Mouse (Mus musculus): ENCODE data around the gene Cyb5r2. TPM values are rescaled to one million over a fixed set of nuclear protein-coding genes. Genes with fewer than 3 reads are reported as not detected.
A peak's percentile ranks its signal among the peaks of the same experiment; 100 is the strongest.

Gene Cyb5r2
- total and polyA plus RNA-seq, 3 experiments: 0.17 TPM; not detected in 2

GRCm38 (mm10) chr7:107752031-107752520 lies 5.8 kb downstream of the Cyb5r2 start:
- Histone ChIP-seq H3K9ac (ENCODE audit: insufficient read depth, low read depth) (no peak overlapping the region), H3K79me2 (replicated peaks; ENCODE audit: control insufficient read depth, extremely low read depth, insufficient read depth, poor library complexity, severe bottlenecking) (no peaks in the 10 kb centered on the region), H3K27me3 (replicated peaks) (no peaks in the 10 kb centered on the region), H3K9me3 (replicated peaks; ENCODE audit: low read length) (no peaks in the 10 kb centered on the region), H3K4me2 (ENCODE audit: insufficient read depth, low read depth, poor library complexity, severe bottlenecking) (no peak overlapping the region), H3K4me3 (replicated peaks in 1 of 3; ENCODE audit: low read depth in 2 of 3, low read length in 2 of 3, poor library complexity in 1 of 3) (no peak overlapping the region), H3K27ac (ENCODE audit: insufficient read depth, low read depth) (no peak overlapping the region), H3K4me1 (ENCODE audit: control insufficient read depth in 1 of 2, insufficient read depth in 2 of 2) (peaks cover 0 to 13% of the 10 kb centered on the region in 2 experiments; a peak in 2 of 4 replicates), H3K36me3 (replicated peaks in 1 of 2; ENCODE audit: control insufficient read depth in 1 of 2, insufficient read depth in 1 of 2, low read length in 1 of 2) (peaks cover 10 to 32% of the 10 kb centered on the region in 2 experiments)
- in situ Hi-C loops (cut with MboI; ENCODE audit: low pct_ligation_motif_present, low pct_unique_long_range_greater_than_20kb, low sequenced_read_pairs): loop anchor here (25.0 kb wide), 1 partner anchor 540 kb away; the partner anchor contains the start of gene Rbmxl2
- dilution Hi-C loops (cut with MboI; ENCODE audit: extremely low pct_ligation_motif_present, extremely low pct_unique_long_range_greater_than_20kb, low sequenced_read_pairs): no loop called here
- no peak for DNase-seq (ENCODE audit: extremely low read depth)
- no peak for TF ChIP-seq UBTF (IDR thresholded peaks at IDR 0.05; ENCODE audit: low read depth, low read length)
- no peak for TF ChIP-seq ZC3H11A (IDR thresholded peaks at IDR 0.05; ENCODE audit: low read depth, low read length)
- no peak for TF ChIP-seq ELF1 (IDR thresholded peaks at IDR 0.05; ENCODE audit: low read depth, low read length)
- no peak for TF ChIP-seq NELFE (IDR thresholded peaks at IDR 0.05; ENCODE audit: low read depth, low read length)
- no peak for TF ChIP-seq MYC (IDR thresholded peaks at IDR 0.05; ENCODE audit: low read depth, low read length)
- TF ChIP-seq TCF12 (IDR thresholded peaks at IDR 0.05; ENCODE audit: low read depth, low read length): no peak
- TF ChIP-seq RAD21 (IDR thresholded peaks at IDR 0.05; ENCODE audit: low read depth, low read length): no peak

- H3K4me3 ChIP-seq (replicated peaks in 1 of 3; ENCODE audit: low read depth in 2 of 3, low read length in 2 of 3, poor library complexity in 1 of 3): no peak overlapping the region
- H3K79me2 ChIP-seq (replicated peaks; ENCODE audit: control insufficient read depth, extremely low read depth, insufficient read depth, poor library complexity, severe bottlenecking): no peaks in the 10 kb centered on the region
- no peak overlapping the region for H3K27ac ChIP-seq (ENCODE audit: insufficient read depth, low read depth)
- TF ChIP-seq MAX (IDR thresholded peaks at IDR 0.05; ENCODE audit: low read length) (no peak), SIN3A (IDR thresholded peaks at IDR 0.05; ENCODE audit: low read length) (no peak), NRF1 (IDR thresholded peaks at IDR 0.05; ENCODE audit: low read depth, low read length) (no peak), USF2 (conservative IDR thresholded peaks at IDR 0.05; ENCODE audit: low read depth, low read length) (no peak)
- peaks cover 19 to 37% of the 10 kb centered on the region in 2 experiments for H3K4me1 ChIP-seq (ENCODE audit: control insufficient read depth in 1 of 2, insufficient read depth in 2 of 2)
- H3K9me3 ChIP-seq (replicated peaks; ENCODE audit: low read length): no peaks in the 10 kb centered on the region
- H3K36me3 ChIP-seq (replicated peaks in 1 of 2; ENCODE audit: control insufficient read depth in 1 of 2, insufficient read depth in 1 of 2, low read length in 1 of 2): peaks cover 29 to 56% of the 10 kb centered on the region in 2 experiments
- dilution Hi-C loops (cut with MboI; ENCODE audit: extremely low pct_ligation_motif_present, extremely low pct_unique_long_range_greater_than_20kb, low sequenced_read_pairs) (no loop called here), in situ Hi-C loops (cut with MboI; ENCODE audit: low pct_ligation_motif_present, low pct_unique_long_range_greater_than_20kb, low sequenced_read_pairs) (loop anchor here (25.0 kb wide), 1 partner anchor 537 kb away; the partner anchor contains the start of gene Rbmxl2)
- no peak overlapping the region for H3K4me2 ChIP-seq (ENCODE audit: insufficient read depth, low read depth, poor library complexity, severe bottlenecking)
- no peak for DNase-seq (ENCODE audit: extremely low read depth)
- H3K9ac ChIP-seq (ENCODE audit: insufficient read depth, low read depth): no peak overlapping the region
- no peaks in the 10 kb centered on the region for H3K27me3 ChIP-seq (replicated peaks)
Observed at GRCm38 (mm10) chr7:107749721-107750120, 8.1 kb downstream of the Cyb5r2 start.

- no peak overlapping the region for H3K4me3 ChIP-seq (replicated peaks in 1 of 3; ENCODE audit: low read depth in 2 of 3, low read length in 2 of 3, poor library complexity in 1 of 3)
- no peak overlapping the region for H3K4me2 ChIP-seq (ENCODE audit: insufficient read depth, low read depth, poor library complexity, severe bottlenecking)
- dilution Hi-C loops (cut with MboI; ENCODE audit: extremely low pct_ligation_motif_present, extremely low pct_unique_long_range_greater_than_20kb, low sequenced_read_pairs): no loop called here
- H3K27me3 ChIP-seq (replicated peaks): no peaks in the 10 kb centered on the region
- H3K9me3 ChIP-seq (replicated peaks; ENCODE audit: low read length): no peaks in the 10 kb centered on the region
- peaks cover 30 to 60% of the 10 kb centered on the region in 2 experiments for H3K36me3 ChIP-seq (replicated peaks in 1 of 2; ENCODE audit: control insufficient read depth in 1 of 2, insufficient read depth in 1 of 2, low read length in 1 of 2)
- TF ChIP-seq POLR2A (IDR thresholded peaks at IDR 0.05; ENCODE audit: low read depth, low read length) (no peak), RAD21 (IDR thresholded peaks at IDR 0.05; ENCODE audit: low read depth, low read length) (peak; percentile 66), SIN3A (IDR thresholded peaks at IDR 0.05; ENCODE audit: low read length) (no peak), CTCF (conservative IDR thresholded peaks at IDR 0.05 in 1 of 2, IDR thresholded peaks at IDR 0.05 in 1 of 2; ENCODE audit: low read depth in 2 of 2, low read length in 2 of 2) (peak; percentile 52 to 79; a peak in 3 of 4 replicates), KAT2A (IDR thresholded peaks at IDR 0.05; ENCODE audit: insufficient replicate concordance, low read length) (no peak), ELF1 (IDR thresholded peaks at IDR 0.05; ENCODE audit: low read depth, low read length) (no peak), SMC3 (IDR thresholded peaks at IDR 0.05; ENCODE audit: low read depth, low read length) (peak; percentile 60), CHD1 (IDR thresholded peaks at IDR 0.05; ENCODE audit: low read depth, low read length) (no peak), TCF12 (IDR thresholded peaks at IDR 0.05; ENCODE audit: low read depth, low read length) (no peak), EP300 (IDR thresholded peaks at IDR 0.05; ENCODE audit: low read length) (no peak), UBTF (IDR thresholded peaks at IDR 0.05; ENCODE audit: low read depth, low read length) (no peak), POLR2AphosphoS2 (IDR thresholded peaks at IDR 0.05; ENCODE audit: low read depth, low read length) (no peak), USF1 (IDR thresholded peaks at IDR 0.05; ENCODE audit: low read depth, low read length) (no peak), ETS1 (conservative IDR thresholded peaks at IDR 0.05; ENCODE audit: low read depth, low read length) (no peak), RCOR1 (conservative IDR thresholded peaks at IDR 0.05; ENCODE audit: low read depth, low read length) (no peak), USF2 (conservative IDR thresholded peaks at IDR 0.05; ENCODE audit: low read depth, low read length) (no peak)
- peak; percentile 57 for DNase-seq (ENCODE audit: extremely low read depth)
- H3K9ac ChIP-seq (ENCODE audit: insufficient read depth, low read depth): no peak overlapping the region
- no peak overlapping the region for H3K27ac ChIP-seq (ENCODE audit: insufficient read depth, low read depth)
- in situ Hi-C loops (cut with MboI; ENCODE audit: low pct_ligation_motif_present, low pct_unique_long_range_greater_than_20kb, low sequenced_read_pairs): no loop called here
- H3K79me2 ChIP-seq (replicated peaks; ENCODE audit: control insufficient read depth, extremely low read depth, insufficient read depth, poor library complexity, severe bottlenecking): no peaks in the 10 kb centered on the region
- peaks cover 23 to 41% of the 10 kb centered on the region in 2 experiments for H3K4me1 ChIP-seq (ENCODE audit: control insufficient read depth in 1 of 2, insufficient read depth in 2 of 2)
Observed at GRCm38 (mm10) chr7:107749270-107749669, 8.6 kb downstream of the Cyb5r2 start.
